Mouse (Mus musculus) activated CD4-positive, CD25-positive, alpha-beta regulatory T cell, adult 4 months (primary cell): Measurements from ENCODE around the gene Celsr1. TPM values are rescaled to one million over a fixed set of nuclear protein-coding genes. Genes with fewer than 3 reads are reported as not detected.

Experiments used
- ATAC-seq: one replicate; pipeline ENCODE4 v1.8.0; 2017
- polyA plus RNA-seq, 2 experiments: library from polyadenylated mRNA; unstranded; fragments of 100-300 nt; shearing (Covaris generic); gene quantifications; one replicate each; pipeline ENCODE4 v1.2.1; 2017

The Celsr1 gene
- polyA plus RNA-seq, 2 experiments from 2014 or later, result 3.9 to 4.9 TPM

DNA sequence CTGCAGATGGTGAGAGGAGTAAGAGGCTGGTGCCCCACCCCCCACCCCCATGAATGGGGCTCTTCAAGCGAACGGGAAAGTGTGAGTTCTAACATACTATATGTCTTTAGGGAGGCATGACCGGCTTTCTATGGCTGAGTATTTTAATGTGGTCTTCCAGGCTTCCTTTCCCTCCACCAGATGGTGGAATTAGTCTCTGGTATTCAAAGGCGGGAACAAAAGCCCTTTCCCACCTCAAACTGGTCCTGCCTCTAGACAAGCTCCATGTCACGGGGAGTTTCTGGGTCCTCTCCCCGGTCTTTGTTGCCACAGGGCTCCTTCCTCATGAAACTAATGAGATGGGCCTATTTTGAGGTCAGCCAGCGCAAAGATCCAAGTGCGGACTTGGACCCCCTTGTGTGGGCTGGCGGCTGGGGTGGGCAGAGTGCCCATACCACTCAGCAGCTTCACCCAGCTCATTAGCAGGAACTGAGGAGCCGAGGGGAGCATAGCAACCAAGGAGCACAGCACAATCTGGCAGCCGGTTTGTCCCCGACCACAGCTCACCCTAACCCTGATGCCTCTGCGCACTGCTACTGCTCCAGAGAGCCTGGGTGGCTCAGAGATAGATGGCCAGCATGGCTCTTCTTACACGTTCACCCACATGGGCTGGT, 39.5 kb downstream of the Celsr1 start:
- no peak for ATAC-seq

DNA sequence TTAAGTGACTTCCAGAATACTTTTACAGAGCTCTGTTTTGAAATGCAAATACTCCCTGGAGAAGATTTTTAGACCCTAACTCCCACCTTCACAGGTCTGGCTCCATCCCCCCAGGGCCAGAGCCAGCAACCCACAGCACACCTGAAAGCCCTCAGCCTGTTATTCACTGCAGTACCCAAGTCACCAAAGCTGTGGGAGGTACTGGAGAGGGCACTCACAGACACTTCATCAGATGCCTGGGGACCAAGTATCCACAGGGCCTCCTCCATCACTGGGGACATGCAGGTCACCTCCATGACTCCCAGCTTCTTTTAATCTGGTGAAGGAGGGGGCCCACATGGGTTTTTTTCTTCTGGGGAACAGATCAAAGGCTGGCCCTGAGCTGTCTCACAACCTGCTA, 40.2 kb downstream of the Celsr1 start:
- ATAC-seq, result no peak

DNA sequence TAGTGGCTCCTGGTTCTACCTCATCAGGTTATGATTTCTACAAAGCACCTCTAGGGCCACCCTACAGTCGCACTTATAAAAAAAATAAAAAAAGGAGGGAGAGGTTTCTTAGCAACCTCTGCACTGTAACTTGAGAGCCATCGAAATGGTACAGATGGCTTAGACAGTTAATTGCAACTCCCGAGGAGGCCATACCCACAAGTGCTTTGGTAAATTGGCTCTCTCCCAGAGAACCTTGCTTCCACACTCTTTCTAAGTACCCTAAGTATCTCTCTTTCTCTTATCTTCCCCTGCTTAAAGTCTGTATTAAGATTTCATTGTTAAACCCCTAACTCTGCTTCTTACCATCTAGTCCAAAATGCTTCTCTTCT, 41.5 kb downstream of the Celsr1 start:
- ATAC-seq, result no peak

DNA sequence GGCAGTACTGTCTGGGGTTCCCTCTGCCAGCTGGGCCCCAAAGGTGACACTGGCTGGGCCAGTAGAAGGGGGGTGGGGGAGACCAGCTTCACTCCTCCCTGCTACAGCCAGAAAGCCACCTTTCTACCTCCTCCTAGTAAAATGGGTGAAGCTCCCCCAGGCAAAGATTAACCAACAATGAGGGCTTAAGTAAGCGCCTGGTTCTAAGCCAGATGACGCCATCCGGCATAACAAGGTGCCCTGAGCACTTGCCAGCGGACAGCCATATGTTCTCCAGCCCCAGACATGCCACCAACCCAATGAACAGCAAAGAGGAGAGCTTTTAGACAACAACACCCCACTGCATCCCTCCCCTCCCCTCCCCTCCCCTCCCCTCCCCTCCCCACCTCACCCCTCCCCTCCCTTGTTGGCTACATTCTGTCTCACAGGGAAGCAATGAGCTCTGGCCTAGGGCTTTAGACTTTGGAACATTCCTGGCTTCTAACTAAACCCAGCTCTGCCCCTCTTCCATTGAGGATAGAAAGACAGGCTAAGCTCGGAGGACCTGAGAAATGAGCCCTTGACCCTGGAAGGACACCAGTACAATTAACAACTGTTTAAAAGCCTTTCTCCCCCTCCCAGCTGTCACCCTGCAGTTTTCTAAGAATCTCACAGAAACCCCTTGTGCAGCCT, 42.0 kb downstream of the Celsr1 start:
- no peak for ATAC-seq

DNA sequence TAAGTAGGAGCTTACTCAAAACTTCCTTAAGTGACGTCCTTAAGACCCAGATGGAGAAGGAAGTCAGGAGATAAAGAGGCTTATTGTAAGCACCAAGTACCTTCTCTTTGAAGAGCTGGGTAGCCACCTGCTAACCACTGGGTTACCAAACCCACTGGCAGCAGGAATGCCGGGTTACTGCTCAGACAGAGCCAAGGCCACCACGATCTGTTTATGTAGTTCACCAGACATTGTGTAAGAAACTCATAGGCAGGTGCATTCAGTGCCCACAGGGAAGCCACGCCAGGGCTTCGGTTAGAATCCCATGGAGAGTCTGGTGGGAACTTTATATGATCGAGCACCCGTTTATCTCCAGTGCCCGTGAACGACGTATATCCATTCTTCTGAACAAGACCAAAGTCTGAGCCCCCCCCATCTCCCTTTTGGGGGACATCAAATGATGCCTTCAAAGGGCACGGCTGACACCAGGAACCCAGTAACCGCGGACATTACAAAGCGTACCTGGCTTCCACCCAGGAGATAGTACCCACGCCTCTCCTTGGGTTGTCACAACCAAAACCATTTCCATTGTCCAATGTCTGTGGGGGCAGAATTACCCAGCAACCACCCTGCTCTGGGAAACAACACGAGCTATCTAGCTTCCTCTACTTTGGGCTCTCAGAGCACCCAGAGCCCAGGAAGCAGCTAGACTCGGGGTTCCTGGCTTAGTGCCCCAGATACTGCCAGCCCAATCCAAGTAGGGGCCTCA, 42.7 kb downstream of the Celsr1 start:
- no peak for ATAC-seq

DNA sequence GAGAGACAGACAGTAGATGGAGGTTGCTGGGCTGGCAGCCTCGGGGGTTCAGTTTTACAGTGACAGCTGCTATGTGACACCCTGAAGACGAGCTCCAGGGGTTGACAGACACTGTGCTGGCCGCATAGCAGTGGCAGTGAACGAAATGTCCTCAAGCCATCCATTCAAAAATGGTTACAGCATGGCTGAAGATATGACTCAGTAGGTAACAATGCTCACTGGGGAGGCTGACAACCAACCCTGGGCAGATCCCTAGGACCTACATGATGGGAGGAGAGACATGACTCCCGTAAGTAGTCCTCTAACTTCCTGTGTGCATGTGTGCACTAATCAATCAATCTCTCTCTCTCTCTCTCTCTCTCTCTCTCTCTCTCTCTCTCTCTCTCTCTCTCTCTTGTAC, 45.7 kb downstream of the Celsr1 start:
- ATAC-seq, result no peak

DNA sequence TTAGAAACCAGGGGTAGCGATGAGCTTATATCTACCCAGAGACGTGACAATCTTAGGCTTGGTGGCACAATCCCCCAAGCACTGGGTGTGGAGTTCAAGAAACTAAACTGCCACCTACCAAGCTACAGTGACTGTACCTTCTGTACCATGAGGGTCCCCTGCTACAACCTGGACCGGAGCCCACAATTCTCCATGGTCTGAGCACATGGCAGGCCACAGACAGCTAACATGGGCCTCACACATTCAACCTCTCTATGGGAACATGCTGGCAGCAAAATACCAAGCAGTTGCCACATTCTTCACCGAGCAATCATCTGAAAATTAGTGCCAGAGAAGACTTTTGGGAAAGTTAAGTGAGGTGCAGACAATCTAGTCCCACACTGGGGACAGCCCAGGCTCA, 47.4 kb downstream of the Celsr1 start:
- ATAC-seq, result no peak

DNA sequence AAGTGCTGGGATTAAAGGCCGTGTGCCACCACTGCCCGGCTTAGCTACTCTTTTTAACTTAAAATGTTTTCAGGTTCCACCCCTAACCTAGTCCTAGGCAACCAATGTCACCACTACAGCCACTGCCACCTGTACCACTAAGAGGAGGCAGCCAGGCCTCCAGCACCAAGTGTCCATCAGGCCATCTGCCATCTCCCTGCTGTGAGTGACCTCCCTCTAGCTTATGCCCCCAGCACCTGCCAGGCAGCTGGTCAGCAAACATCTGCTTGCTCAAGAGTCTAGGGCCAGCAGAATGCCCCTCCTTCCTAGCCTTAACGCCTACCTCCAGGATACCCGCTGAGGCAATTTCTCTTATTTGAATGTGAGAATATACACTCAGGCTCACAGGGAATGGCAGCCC, 48.0 kb downstream of the Celsr1 start:
- ATAC-seq, result no peak

DNA sequence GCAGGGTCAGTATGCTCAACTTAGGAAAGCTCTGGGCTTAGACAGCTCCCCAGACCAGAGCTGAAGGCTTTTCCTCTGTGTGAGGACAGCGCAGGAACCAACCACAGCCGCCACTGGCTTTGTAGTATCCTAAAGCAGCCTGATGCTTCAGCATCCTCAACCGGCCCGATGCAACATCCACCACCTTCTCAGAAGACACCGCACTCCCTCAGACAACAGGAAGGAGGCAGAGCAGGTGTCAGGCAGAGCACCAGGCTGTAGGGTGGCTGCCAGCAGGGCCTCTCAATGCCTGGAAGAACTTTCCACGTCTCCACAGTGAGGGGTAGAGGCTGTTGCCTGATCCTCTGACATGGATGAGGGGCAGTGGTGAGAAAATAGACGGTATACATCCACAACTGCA, 50.4 kb downstream of the Celsr1 start:
- ATAC-seq, result peak; percentile 67

DNA sequence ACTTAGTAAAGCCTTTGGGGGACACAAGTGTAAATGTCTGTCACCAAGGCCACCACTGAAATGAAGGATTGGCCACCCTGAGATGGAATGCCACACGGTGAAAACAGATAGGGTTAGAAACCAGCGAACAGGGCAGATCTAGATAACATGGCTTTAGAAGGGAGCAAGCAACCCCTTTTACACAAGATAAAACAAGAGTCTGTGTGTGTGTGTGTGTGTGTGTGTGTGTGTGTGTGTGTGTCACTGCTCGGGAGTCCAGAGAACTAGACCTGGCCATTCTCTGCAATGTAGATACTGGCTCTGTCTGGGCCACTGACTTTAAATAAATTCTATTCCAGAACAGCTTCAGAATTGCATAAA, 51.2 kb downstream of the Celsr1 start:
- no peak for ATAC-seq

DNA sequence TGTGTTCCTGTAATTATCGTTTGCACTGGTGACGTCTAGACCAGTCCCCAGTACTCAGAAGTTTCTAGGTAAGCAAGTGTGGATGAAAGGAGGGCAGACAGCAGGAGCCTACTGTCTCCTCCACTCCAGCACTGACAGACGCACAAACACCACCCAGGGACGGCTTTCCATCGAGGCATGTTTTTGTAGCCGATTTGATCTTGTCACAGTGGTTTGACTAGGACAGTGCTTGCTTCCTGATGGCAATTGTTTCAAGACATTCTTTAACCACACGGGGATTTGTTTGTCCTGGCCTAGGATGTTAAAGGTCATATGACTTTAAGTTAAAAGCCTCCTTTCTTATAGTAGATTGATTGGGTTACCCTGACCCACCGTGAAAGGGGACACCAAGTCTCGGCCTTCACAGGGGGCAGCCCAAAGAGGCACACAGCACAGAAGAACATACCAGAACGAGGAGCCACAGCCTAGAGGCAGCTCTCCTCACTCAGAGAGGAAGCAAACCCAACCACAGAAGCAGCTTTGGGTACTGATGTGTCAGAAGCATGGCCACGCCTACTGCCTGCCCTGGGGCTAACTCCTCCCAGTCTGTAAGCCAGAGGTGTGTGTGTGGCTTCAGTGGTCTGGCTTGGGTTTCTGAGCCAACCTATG, 51.7 kb downstream of the Celsr1 start:
- ATAC-seq, result peak; percentile 92

DNA sequence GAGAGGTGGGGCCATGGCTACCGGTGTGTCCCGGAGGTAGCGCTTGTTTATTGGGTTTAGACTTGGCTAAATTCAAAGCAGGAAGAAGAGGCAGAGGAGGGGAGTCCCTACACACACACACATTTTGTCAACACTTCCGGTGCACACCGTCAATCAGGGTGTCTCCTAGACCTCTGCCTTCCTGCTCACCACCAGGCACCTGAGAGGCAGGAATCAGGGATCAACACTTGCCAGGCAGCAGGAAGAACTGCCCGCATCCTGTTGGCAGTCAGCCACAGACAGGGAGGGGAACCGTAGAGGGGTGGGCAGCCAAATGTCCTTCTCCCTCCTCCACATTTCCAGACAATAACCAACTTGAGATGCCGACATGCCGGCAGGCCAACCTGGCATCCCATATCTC, 56.5 kb downstream of the Celsr1 start:
- ATAC-seq, result peak; percentile 74

DNA sequence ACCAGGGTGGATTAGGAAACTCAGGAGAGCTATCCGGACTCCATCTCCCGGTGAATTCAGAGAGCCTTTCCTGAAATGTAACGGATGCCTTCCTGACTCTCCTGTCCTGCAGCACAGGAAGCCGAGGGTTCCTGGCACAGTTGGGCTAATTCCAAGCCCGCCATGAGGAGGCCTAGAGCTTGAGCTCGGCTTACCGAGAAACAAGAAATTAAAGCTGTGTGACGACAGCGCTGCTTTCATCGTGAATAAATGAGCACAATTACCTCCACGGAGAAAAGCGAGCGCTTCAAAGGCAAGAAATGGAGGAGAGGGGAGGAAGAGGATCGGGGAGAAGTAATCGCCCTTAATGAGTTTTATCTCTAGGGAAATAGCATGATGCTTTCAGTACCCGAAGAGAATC, 57.8 kb downstream of the Celsr1 start:
- no peak for ATAC-seq

DNA sequence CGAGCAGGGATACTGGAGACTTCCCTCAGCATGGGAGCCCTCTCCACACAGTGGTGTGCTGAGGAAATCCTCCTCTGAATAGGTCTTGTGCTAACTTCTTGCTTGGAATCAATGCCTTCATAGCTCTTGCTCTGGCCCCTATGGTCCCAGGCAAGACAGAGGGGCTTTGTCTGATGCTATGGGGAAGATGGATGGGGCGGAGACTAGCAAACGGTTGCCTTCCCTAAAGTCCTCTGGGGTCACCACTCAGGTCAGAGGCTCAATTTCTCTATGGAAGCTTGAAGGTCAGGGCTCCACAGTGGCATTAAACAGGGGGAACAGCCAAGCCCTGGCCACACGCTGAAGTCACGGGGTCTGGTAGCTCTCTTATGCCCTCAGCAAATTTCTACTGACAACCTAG, 62.0 kb downstream of the Celsr1 start:
- ATAC-seq, result no peak

DNA sequence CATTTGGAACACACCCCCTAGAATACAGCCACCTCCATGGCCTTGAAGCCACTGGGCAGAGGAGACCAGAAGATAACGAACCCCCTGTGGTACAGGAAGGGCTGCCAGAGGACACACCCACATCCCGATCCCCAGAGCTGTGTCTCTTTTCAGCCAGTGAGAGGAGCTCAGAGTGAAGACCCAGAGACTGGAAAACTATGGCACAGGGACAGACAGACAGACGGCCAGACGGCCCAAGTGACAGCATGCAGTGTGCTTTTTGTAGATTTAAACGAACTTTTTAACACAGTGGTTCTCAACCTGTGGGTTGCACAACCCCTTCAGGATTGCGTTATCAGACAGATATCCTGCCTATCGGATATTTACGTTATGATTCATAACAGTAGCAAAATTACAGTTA, 63.1 kb downstream of the Celsr1 start:
- no peak for ATAC-seq

DNA sequence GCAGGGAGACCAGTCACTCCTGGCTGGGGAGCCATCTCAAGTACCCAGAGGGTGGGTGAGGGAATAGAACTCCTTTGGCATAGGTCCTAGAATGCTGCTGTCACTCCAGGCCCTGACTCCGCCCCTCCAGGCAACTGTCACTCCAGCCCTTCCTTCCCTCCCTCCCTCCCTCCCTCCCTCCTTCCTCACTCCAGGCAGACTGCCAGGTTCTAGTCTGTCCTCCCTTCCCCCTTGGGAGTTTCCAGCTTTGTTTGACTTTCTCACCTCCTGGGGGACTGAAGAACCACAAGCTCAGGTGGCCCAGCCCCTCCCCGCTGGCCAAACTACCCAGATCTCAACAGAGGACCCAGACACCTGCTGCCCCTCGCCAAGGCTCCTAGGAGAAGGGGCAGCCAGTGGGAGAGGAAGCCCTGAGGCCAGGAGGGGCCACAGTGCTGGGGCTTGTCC, 63.8 kb downstream of the Celsr1 start:
- ATAC-seq, result no peak

DNA sequence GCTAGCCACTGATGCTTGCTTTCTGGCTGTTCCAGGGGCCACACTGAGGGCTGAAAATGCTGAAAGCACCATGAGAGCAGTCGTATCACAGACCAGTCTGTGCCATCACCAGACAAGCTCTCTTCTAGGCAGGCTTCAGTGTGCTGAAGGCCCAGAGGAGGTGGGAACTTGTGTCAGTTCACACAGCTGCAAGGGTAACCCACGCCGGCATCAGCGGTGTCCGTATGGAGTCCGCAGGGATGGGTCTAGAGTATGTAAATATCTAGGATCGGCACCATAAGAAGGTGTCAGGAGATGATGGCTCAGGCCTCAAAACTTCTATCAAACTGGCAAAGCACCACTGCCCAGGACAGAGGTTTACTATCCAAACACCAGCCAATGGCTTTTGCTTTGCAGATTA, 64.3 kb downstream of the Celsr1 start:
- no peak for ATAC-seq

DNA sequence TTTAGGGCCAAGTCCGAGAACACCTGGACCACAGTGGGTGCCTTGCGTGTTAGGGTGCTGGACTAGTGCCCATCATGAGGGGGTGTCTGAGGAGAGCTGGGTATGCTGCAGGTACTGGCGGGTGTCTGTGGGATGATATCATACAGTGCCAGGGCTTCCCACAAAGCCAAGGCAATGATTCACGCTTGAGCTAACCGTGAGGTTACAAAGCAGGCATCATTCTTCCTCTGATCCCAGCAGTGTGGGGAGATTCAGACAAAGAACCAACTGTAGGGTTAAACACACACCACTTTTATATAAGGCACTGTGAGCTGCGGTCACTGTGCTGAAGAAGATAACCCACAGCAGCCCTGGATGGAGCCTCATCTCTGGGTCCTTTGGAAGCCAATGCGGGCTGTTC, 67.5 kb downstream of the Celsr1 start:
- no peak for ATAC-seq

DNA sequence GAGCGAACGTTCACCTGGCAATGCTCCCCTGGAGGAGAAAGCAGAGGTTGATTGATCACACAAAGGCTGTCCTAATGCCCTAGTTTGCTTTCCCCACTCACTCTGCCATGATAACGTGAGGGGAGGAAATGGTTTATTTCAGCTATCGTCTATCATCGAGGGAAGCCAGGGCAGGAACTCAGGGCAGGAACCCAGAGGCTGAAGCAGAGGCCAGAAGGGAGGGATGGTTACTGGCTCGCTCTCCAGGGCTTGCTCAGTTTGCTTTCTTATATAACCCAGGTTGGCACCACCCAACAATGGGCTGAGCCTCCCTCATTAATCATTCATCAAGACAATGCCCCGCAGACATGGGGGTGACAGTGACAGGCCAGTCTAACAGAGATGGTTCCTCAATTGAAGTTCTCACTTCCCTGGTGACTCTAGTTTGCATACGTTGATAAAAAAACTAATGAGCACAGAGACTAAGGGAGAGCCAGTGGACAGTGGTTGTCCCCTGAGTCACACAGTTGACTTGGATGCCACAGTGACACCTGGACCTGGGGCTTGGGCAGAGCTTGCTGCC, 70.2 kb downstream of the Celsr1 start:
- ATAC-seq, result no peak

DNA sequence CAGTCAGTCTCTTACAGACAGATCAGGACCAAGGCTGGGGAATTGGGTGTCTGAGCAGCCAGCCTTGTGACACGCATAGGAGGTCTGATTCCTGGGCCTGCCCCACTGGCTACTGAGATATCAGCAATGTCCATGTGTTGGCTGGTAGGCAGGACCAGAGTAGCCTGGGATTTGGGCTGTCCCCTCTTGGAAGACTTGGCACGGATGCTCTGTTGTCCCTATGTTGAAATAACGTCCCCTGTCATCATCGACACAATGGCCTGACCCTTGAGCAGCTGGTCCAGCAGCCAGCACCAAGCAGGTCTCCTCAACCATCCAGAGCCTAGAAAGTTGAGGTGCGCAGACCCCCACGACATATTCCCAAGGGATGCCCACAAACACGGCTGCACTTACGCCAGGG, 70.9 kb downstream of the Celsr1 start:
- no peak for ATAC-seq

DNA sequence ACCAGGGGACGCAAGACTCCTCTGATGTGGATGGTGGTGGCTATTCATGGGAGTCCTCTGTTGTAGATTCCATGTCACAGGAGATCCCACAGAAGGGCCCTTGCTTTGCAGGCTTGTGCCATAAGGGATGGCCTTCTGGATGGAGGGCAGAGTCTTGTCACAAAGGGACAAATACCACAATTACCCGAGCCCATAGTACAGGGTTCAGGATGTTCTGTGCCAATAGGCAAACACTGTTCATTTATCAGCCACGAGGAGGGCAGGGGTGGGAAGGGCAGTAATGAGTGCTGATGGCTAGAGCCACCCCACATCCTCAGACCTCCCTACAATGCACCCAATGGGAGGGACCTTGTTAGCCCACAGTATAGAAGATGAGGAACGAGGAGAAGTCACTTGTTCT, 71.9 kb downstream of the Celsr1 start:
- no peak for ATAC-seq

DNA sequence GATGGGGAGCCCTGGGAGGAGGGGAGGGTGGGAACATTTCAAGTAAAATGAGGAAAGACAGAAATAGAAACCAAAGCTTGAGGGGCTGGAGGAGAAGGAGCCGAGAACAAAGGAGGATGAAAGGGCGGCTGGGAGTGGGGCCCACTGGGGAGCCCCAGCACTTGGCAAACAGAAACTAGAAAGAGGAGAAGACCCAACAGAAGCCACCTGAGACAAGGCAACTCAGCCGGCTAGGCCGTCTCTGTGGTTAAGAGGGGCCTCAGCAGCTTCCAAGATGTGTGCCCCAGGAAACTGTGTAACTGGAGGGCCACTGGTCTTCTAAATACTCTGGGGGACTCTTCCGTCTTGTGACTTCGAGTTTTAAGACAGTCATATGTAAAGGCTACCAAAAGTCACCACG, 72.4 kb downstream of the Celsr1 start:
- ATAC-seq, result no peak

DNA sequence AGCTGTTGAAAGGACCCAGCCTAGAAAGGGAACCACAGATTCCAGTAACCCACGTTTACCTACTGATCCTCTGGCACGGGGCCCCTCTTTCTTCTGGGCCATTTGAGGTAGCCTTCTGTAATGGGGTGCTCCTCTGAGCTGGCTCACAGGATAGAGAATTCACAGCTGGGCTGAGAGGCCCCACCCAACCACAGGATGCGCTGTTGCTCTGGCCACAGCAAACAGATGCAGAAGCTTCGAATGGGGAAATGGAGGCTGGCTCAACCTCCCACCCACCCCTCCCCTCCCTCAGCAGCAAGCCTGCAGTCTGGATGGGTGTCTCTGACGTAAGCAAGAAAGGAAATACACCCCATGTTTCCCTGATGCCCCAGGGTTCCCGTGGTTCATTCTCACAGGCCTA, 77.4 kb downstream of the Celsr1 start:
- no peak for ATAC-seq
